Mouse (Mus musculus) intestine, embryonic 16.5 days (tissue): ENCODE results near the gene Dgki. TPM values are rescaled to one million over a fixed set of nuclear protein-coding genes. Genes with fewer than 3 reads are reported as not detected.
A peak's percentile ranks its signal among the peaks of the same experiment; 100 is the strongest.

ENCODE experiments used
- ATAC-seq: fragments of 200-750 bp; cut with Nextera tagmentation; 2 replicates; pipeline ENCODE4 v1.8.0; 2017; ENCODE audit warnings: moderate TSS enrichment, moderate library complexity
- H3K27ac ChIP-seq: fragments of 300-500 bp; sonication (generic); 2 replicates; pipeline ENCODE4 v1.5.1; 2014; ENCODE audit warnings: mild to moderate bottlenecking, low read length
- H3K27me3 ChIP-seq: fragments of 300-500 bp; sonication (generic); replicated peaks from 2 replicates; pipeline ENCODE4 v1.6.1; 2014; ENCODE audit warnings: low read length, control low read depth, mixed read lengths; ENCODE audit not compliant: control insufficient read depth, insufficient read depth
- H3K36me3 ChIP-seq: fragments of 300-500 bp; sonication (generic); 2 replicates; pipeline ENCODE4 v1.6.1; 2014; ENCODE audit warnings: low read length, control low read depth; ENCODE audit not compliant: control insufficient read depth, insufficient read depth
- H3K4me1 ChIP-seq: fragments of 300-500 bp; sonication (generic); 2 replicates; pipeline ENCODE4 v1.6.1; 2014; ENCODE audit warnings: low read length, control low read depth, mixed read lengths; ENCODE audit not compliant: control insufficient read depth, insufficient read depth
- H3K4me2 ChIP-seq: fragments of 300-500 bp; sonication (generic); 2 replicates; pipeline ENCODE4 v1.6.1; 2014; ENCODE audit warnings: low read depth, low read length, control low read depth
- H3K4me3 ChIP-seq: fragments of 300-500 bp; sonication (generic); 2 replicates; pipeline ENCODE4 v1.5.1; 2014; ENCODE audit warnings: mild to moderate bottlenecking, low read length
- H3K9ac ChIP-seq: fragments of 300-500 bp; sonication (generic); 2 replicates; pipeline ENCODE4 v1.6.1; 2014; ENCODE audit warnings: low read depth, low read length
- H3K9me3 ChIP-seq: fragments of 300-500 bp; sonication (generic); 2 replicates; pipeline ENCODE4 v1.6.1; 2016; ENCODE audit warnings: low read length, control low read depth; ENCODE audit not compliant: control insufficient read depth
- WGBS: fragments of 180-500 bp; shearing (Covaris S2); extraction: QIAGEN DNeasy Blood & Tissue Kit; methylation state at CpG from one replicate; pipeline ENCODE4 v1.1.7; 2014; 5-methylcytosine and 5-hydroxymethylcytosine counted together
- polyA plus RNA-seq: library from polyadenylated mRNA; unstranded; fragments of >200 nt; fragmentation: Nextera tagmentation; extraction: Ambion mirVana; gene quantifications from 2 replicates; pipeline ENCODE4 v1.2.1, GENCODE M21; 2015

The Dgki gene
- polyA plus RNA-seq, 1 experiment from 2014 or later = 0.38 TPM

DNA sequence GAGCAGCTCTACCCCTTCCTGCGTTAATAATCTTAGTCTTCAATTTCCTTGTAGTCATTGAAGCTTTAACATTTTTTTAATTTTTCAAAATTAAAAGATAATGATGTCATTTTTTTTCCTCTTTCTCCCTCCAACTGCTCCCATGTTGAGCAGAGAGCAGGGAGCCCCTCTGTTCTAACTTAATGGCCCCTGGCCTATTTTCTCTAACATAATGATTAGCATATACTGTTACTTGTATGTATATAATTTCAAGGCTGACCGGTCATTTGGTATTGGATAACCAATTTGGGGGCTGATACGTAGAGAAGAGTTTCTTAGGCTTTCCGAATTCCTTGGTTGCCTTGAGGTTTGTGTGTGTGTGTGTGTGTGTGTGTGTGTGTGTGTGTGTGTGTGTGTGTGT, 378.0 kb downstream of the Dgki start:
- WGBS = 91% methylated on average over 4 of the region's 4 CpGs
- Histone ChIP-seq H3K4me1 (no peaks in the 10 kb centered on the region), H3K9ac (no peak overlapping the region), H3K4me3 (no peak overlapping the region), H3K27me3 (no peaks in the 10 kb centered on the region), H3K36me3 (no peaks in the 10 kb centered on the region), H3K27ac (no peak overlapping the region), H3K9me3 (no peaks in the 10 kb centered on the region), H3K4me2 (no peak overlapping the region)
- no peak for ATAC-seq

DNA sequence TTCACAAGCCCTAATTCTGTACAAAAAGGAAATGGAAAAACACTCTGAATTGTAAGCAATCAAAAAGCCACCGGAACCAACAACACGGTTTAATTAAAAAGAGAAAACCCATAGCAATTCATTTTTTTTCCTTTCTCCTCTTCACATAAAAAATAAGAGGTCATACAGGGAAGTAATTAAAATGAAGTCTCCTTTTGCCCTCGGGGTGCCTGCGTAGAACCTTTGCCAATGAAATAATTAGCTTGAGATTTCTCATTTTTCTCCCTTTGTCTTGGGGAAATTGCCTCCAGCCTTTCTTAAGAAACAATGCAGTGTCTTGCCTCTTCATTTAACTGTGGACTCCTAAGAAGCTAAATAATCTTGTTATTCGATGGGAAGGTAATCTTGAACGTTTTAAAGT, 388.4 kb downstream of the Dgki start:
- H3K36me3 ChIP-seq = no peaks in the 10 kb centered on the region
- no peak for ATAC-seq
- WGBS = 77% methylated on average over 6 of the region's 6 CpGs
- no peaks in the 10 kb centered on the region for H3K9me3 ChIP-seq
- no peak overlapping the region for H3K4me3 ChIP-seq
- H3K27me3 ChIP-seq = no peaks in the 10 kb centered on the region
- no peak overlapping the region for H3K4me2 ChIP-seq
- no peaks in the 10 kb centered on the region for H3K4me1 ChIP-seq
- no peak overlapping the region for H3K9ac ChIP-seq
- no peak overlapping the region for H3K27ac ChIP-seq

DNA sequence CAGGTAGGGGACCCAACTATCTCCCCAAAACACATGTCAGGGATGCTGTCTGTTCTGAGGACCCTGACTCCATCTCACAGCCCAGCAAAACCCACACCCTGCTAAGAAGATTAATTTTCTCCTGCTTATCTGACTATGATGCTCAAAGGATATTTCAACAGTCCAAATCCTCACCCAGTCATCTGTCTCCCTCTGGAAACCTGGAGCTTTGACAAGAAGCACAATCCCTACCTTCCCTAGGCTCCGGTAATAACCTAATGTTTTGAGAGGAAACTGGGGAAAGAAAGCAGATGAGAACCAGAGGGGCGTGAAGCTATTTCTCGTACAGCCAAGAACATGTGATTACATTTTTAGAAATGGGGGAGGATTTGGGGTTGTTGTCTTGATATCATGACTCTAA, 392.8 kb downstream of the Dgki start:
- Histone ChIP-seq H3K36me3 (no peaks in the 10 kb centered on the region), H3K9me3 (no peaks in the 10 kb centered on the region), H3K9ac (no peak overlapping the region), H3K27me3 (no peaks in the 10 kb centered on the region), H3K4me3 (no peak overlapping the region), H3K4me1 (no peaks in the 10 kb centered on the region), H3K4me2 (no peak overlapping the region), H3K27ac (no peak overlapping the region)
- ATAC-seq = no peak
- 58% methylated on average over 3 of the region's 3 CpGs for WGBS

DNA sequence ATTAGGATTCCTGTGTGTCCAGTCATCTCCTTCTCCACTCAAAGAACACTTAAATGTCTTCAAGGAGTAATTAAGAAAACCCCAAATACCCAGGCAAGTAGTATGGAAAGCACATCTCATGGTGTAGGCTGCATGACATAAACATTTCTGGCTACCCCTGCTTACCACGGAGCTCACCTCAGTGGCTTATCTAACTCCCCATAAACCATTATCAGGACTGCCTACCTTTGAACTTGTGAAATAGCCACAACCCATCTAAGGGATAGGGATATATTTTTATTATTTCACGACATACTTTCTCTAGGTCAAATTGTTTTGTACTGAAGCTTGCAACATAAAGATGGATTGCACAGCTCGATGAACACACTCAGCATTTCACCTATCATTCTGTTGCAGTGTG, 394.0 kb downstream of the Dgki start:
- H3K4me2 ChIP-seq = no peak overlapping the region
- H3K27ac ChIP-seq = no peak overlapping the region
- H3K4me3 ChIP-seq = no peak overlapping the region
- H3K27me3 ChIP-seq = no peaks in the 10 kb centered on the region
- no peak overlapping the region for H3K9ac ChIP-seq
- ATAC-seq = peak; percentile 87
- no peaks in the 10 kb centered on the region for H3K4me1 ChIP-seq
- H3K36me3 ChIP-seq = no peaks in the 10 kb centered on the region
- WGBS = 59% methylated on average over 3 of the region's 3 CpGs
- no peaks in the 10 kb centered on the region for H3K9me3 ChIP-seq

DNA sequence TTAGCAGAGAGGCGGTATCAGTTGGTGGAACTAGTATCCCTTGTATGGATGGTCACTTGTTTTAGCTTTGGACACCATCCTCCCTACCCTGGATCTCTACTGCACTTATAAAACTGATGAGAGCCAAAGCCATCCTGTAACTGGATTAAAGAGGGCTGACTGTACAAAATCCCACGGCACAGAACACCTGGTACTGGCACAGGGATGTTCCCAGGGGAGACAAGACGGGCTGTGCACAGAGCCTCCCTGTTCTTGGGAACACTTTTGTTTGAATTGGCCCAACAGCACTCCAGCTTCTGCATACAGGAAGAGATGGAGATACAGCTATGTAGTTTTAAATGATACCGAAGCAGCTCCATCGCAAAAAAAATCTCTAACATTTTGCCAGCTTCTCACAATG, 395.1 kb downstream of the Dgki start:
- Histone ChIP-seq H3K27me3 (no peaks in the 10 kb centered on the region), H3K4me2 (no peak overlapping the region), H3K4me3 (no peak overlapping the region), H3K36me3 (no peaks in the 10 kb centered on the region), H3K4me1 (no peaks in the 10 kb centered on the region), H3K9me3 (no peaks in the 10 kb centered on the region), H3K27ac (no peak overlapping the region), H3K9ac (no peak overlapping the region)
- ATAC-seq = no peak
- WGBS = 81% methylated on average over 5 of the region's 5 CpGs

DNA sequence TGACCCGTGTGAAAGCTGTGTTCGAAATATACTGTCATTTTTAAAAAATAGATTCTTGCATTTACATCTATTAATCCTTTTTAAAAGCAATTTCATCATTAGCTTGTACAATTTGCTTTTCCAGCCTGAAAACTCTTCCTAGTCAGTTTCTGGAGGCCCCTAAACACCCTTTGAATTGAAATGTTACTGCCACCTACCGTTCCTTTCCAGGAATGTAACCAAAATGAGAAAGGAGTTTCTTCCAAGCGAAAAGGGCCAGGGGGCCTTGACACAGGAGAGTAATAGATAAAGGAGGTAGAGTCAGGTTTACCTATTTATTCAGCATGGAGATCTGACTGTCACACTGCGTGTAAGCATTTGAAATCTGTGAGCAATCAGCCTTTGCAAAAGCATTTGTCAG, 396.2 kb downstream of the Dgki start:
- H3K27me3 ChIP-seq = no peaks in the 10 kb centered on the region
- no peak overlapping the region for H3K27ac ChIP-seq
- no peaks in the 10 kb centered on the region for H3K4me1 ChIP-seq
- 20% methylated on average over 5 of the region's 5 CpGs for WGBS
- no peak overlapping the region for H3K4me2 ChIP-seq
- no peak for ATAC-seq
- no peak overlapping the region for H3K4me3 ChIP-seq
- no peaks in the 10 kb centered on the region for H3K9me3 ChIP-seq
- no peaks in the 10 kb centered on the region for H3K36me3 ChIP-seq
- H3K9ac ChIP-seq = no peak overlapping the region

DNA sequence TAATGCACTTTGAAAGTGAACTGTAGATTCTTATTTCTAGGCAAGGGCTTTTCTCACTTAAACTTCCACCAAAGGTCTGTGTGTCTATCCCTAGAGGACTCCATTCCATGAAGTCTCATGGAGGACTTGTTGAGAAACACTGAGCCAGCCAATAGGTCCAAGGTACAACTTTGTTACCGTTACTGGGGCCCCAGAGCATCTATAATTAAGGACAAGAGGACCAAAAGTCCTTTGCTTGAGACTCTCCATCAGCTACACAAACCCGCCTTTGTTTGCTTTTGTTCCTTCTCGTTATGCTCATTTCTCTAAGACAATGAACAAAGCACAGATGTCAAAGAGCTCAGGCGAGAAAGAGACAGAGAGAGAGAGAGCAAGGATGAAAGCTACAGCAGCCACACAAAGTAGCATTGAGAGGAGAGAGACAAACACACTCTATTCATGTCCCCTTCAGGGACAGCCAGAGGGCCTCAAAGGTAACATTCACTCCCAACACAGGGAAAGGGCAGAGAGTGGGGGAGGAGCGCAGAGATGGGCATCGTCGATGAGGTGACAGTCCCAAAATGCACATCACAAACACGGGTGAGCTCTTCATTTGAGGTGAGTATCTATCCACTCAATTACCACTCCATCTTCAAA, 396.7 kb downstream of the Dgki start:
- Histone ChIP-seq H3K4me3 (no peak overlapping the region), H3K27me3 (no peaks in the 10 kb centered on the region), H3K36me3 (no peaks in the 10 kb centered on the region), H3K9ac (no peak overlapping the region), H3K4me2 (no peak overlapping the region), H3K4me1 (0 out of 2 replicates have a peak, but pooled peaks cover 3% of the 10 kb centered on the region), H3K27ac (no peak overlapping the region), H3K9me3 (no peaks in the 10 kb centered on the region)
- WGBS = 39% methylated on average over 8 of the region's 8 CpGs
- no peak for ATAC-seq

DNA sequence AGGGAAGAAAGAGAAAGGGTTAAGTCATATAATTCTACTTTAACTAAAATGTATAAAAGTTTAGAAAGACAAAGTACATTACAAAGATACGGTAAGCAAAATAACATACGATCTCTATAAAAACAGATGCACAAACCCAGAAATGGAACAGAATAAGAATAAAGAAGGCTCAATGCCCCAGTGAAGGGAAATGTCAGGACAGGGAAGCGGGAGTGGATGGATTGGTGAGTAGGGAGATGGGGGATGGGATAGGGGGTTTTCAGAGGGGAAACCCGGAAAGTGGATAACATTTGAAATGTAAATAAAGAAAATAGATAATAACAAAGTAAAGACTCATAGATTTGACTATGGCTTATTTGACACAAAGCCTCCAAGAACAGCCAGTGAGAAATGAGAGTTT, 400.1 kb downstream of the Dgki start:
- WGBS = 78% methylated on average over 4 of the region's 4 CpGs
- Histone ChIP-seq H3K4me3 (no peak overlapping the region), H3K27me3 (no peaks in the 10 kb centered on the region), H3K4me2 (no peak overlapping the region), H3K4me1 (peaks cover 7% of the 10 kb centered on the region), H3K9ac (no peak overlapping the region), H3K9me3 (no peaks in the 10 kb centered on the region), H3K36me3 (no peaks in the 10 kb centered on the region), H3K27ac (no peak overlapping the region)
- ATAC-seq = no peak

DNA sequence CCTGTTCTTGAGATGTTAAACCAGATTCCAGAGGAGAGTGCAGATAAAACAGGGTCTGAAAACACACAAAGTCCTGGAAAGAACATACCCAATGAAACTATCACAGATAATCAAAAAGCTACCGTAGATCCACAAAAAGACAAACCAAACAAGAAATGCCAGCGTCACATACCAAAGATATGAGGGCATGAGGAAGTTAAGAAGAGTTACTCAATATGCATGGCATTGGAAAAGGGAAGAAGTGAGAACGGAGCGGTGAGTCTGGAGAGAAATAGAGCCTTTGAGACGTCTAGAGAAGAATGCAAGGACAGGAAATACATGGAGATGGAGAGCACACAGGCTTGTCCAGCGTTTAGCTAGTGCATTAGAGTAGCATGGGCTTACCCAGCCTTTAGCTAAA, 401.6 kb downstream of the Dgki start:
- H3K36me3 ChIP-seq = no peaks in the 10 kb centered on the region
- H3K4me3 ChIP-seq = no peak overlapping the region
- no peaks in the 10 kb centered on the region for H3K9me3 ChIP-seq
- H3K9ac ChIP-seq = no peak overlapping the region
- 67% methylated on average over 6 of the region's 6 CpGs for WGBS
- H3K27ac ChIP-seq = no peak overlapping the region
- ATAC-seq = no peak
- H3K27me3 ChIP-seq = no peaks in the 10 kb centered on the region
- H3K4me1 ChIP-seq = peaks cover 7% of the 10 kb centered on the region
- no peak overlapping the region for H3K4me2 ChIP-seq

DNA sequence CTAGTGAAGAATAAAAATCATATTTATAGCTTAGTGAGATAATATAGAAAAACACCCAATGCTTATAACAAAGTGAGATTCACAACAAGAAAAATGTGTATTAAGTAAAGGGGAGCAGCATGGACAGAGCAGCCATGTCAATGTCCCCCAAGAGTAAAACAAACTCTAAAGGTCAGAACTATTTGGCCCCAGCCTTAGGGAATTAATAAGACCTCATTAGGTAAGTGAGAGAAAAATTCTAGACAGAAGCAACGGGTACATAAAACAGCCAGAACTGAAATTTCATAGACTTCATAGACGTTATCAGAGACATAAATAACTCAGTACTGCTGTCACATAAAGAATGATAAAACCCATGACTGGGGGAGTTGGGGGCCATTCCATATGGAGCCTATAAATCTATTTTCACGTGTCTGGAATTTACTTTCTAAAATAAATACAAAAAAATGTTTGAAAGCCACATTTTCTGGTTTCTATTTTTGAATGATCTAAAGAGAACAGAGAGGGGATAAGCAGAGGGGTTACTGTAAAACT, 402.3 kb downstream of the Dgki start:
- no peak overlapping the region for H3K4me3 ChIP-seq
- no peaks in the 10 kb centered on the region for H3K27me3 ChIP-seq
- H3K9me3 ChIP-seq = no peaks in the 10 kb centered on the region
- no peak overlapping the region for H3K27ac ChIP-seq
- no peak overlapping the region for H3K4me2 ChIP-seq
- no peak overlapping the region for H3K9ac ChIP-seq
- H3K36me3 ChIP-seq = no peaks in the 10 kb centered on the region
- H3K4me1 ChIP-seq = peaks cover 7% of the 10 kb centered on the region
- 50% methylated on average over 3 of the region's 3 CpGs for WGBS
- no peak for ATAC-seq
